ENCODE assay signal across 8 mouse cellular contexts in the genomic region with DNA sequence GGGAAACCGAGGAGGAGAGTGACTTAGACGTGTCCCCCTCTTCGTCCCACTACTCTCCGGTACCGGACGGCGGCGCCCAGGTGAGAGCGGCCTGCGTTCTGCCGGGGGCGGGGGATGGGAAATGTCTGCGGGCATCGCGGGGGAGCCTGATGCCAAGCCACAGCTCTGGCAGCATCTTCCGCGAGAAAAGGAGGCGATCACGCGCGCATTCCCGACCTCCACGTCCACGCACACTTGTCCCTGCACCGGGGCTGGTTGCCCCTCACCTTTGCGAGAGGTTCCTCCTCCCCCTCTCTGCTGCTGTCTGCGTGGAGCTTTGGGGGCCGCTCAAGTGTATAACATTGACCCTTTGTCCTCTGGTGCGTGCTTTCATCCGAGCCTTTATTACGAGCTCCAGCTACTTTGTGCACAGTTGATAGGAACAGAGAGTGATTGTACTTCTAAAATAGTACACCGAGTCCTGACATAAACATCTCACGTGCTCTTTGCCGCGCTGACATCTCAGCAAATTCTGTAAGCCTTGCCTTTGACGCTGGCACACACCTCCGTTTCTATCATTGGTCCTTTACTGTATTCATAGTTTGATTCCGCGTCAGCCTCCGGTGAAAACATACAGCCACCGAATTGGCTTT. TPM values are rescaled to one million over a fixed set of nuclear protein-coding genes. Genes with fewer than 3 reads are reported as not detected.
DNase-seq lines count a peak whose midpoint lies in the region; ATAC-seq and TF ChIP-seq lines count a peak whose summit lies in the region.

No protein-coding gene starts in this region.

- no peaks in the 10 kb centered on the region for H3K27me3 ChIP-seq in testis, adult 2 months (ENCODE audit: control insufficient read depth, insufficient read depth, low read length)
- no peaks in the 10 kb centered on the region for H3K27me3 ChIP-seq in heart, embryonic 15.5 days
- no peaks in the 10 kb centered on the region for H3K27me3 ChIP-seq in limb, embryonic 11.5 days (ENCODE audit: control insufficient read depth, insufficient read depth, low read length)

- TF ChIP-seq POLR2A in testis, adult 2 months (IDR thresholded peaks at IDR 0.05; ENCODE audit: control insufficient read depth, low read depth, low read length), result no peak; the same call in 1 of the 2 replicates

- no peak for TF ChIP-seq CTCF in testis, adult 2 months (IDR thresholded peaks at IDR 0.05; ENCODE audit: control insufficient read depth, insufficient read depth, insufficient replicate concordance, low read depth, low read length)

- no peaks in the 10 kb centered on the region for H3K9me3 ChIP-seq in heart, embryonic 15.5 days (replicated peaks)
- H3K9me3 ChIP-seq in limb, embryonic 11.5 days (ENCODE audit: control insufficient read depth, low read length), result no peaks in the 10 kb centered on the region

- peak overlapping the region; percentile 98 for H3K4me3 ChIP-seq in testis, adult 2 months (ENCODE audit: control insufficient read depth, low read depth, low read length)
- H3K4me3 ChIP-seq in heart, embryonic 15.5 days, result peak overlapping the region; percentile 77
- peak overlapping the region; percentile 62 for H3K4me3 ChIP-seq in limb, embryonic 11.5 days (ENCODE audit: low read depth, low read length)

- peaks cover 3% of the 10 kb centered on the region; the same call in 1 of the 2 replicates for H3K36me3 ChIP-seq in testis, adult 2 months (ENCODE audit: control insufficient read depth, insufficient read depth, low read length)
- peaks cover 15% of the 10 kb centered on the region for H3K36me3 ChIP-seq in heart, embryonic 15.5 days
- H3K36me3 ChIP-seq in limb, embryonic 11.5 days (ENCODE audit: control insufficient read depth, insufficient read depth, low read length), result peaks cover 8% of the 10 kb centered on the region; the same call in 1 of the 2 replicates

- H3K27ac ChIP-seq in testis, adult 2 months (ENCODE audit: control insufficient read depth, insufficient read depth, low read depth, low read length), result peak overlapping the region; percentile 95
- peak overlapping the region; percentile 95 for H3K27ac ChIP-seq in heart, embryonic 15.5 days
- peak overlapping the region; percentile 49; the same call in 1 of the 2 replicates for H3K27ac ChIP-seq in limb, embryonic 11.5 days (replicated peaks; ENCODE audit: low read depth, low read length)

- H3K4me1 ChIP-seq in testis, adult 2 months (ENCODE audit: control insufficient read depth, insufficient read depth, low read length), result peaks cover 3% of the 10 kb centered on the region; the same call in 1 of the 2 replicates
- H3K4me1 ChIP-seq in heart, embryonic 15.5 days (replicated peaks), result peaks cover 27% of the 10 kb centered on the region
- 0 out of 2 replicates have a peak, but pooled peaks cover 2% of the 10 kb centered on the region for H3K4me1 ChIP-seq in limb, embryonic 11.5 days (ENCODE audit: control insufficient read depth, insufficient read depth, low read length)

- H3K4me2 ChIP-seq in heart, embryonic 15.5 days, result peak overlapping the region; percentile 66
- H3K4me2 ChIP-seq in limb, embryonic 11.5 days (ENCODE audit: low read depth, severe bottlenecking), result peak overlapping the region; percentile 47

- under 1% methylated on average over 30 of the region's 41 CpGs for WGBS in heart, embryonic 15.5 days
- 2% methylated on average over 41 of the region's 41 CpGs for WGBS in limb, embryonic 11.5 days

- no peak for DNase-seq in testis, postnatal 10 days (ENCODE audit: low spot score)
- peak; percentile 45 for DNase-seq in c-Kit-positive CD71-positive TER-119-positive erythroid progenitor cells, embryonic 14.5 days (ENCODE audit: low spot score)
- peak; percentile 53 for DNase-seq in limb, embryonic 11.5 days (ENCODE audit: low spot score)
- no peak for DNase-seq in ovary, postnatal 36 days (ENCODE audit: low spot score)
- no peak for DNase-seq in gastrocnemius, postnatal 25 days

- ATAC-seq in heart, embryonic 15.5 days (replicated peaks; ENCODE audit: insufficient number of reproducible peaks, insufficient read depth, low FRiP score, low read depth), result peak; percentile 70
- peak; percentile 72; the same call in 1 of the 2 replicates for ATAC-seq in limb, embryonic 11.5 days (ENCODE audit: insufficient number of reproducible peaks, low FRiP score, low TSS enrichment, low read depth)
- ATAC-seq in monocyte, adult 5-6 weeks (replicated peaks; ENCODE audit: insufficient number of reproducible peaks, low FRiP score, low TSS enrichment, poor library complexity, severe bottlenecking), result peak; percentile 24; the same call in 1 of the 2 replicates

- peak overlapping the region; percentile 85 for H3K9ac ChIP-seq in heart, embryonic 15.5 days
- peak overlapping the region; percentile 87 for H3K9ac ChIP-seq in limb, embryonic 11.5 days (ENCODE audit: low read length)

RNA-seq across cellular contexts. Expression of a gene that starts 0.6 kb away (rescaled TPM):
- polyA plus RNA-seq in testis, adult 2 months (2012; rRNA removed), result 19.9 and 26.8 TPM in 2 replicates
- 41.3 and 44.8 TPM in 2 replicates for polyA plus RNA-seq in heart, embryonic 15.5 days (2015; fragmentation: Nextera tagmentation; extraction: Ambion mirVana)
- 43.9 and 49.9 TPM in 2 replicates for polyA plus RNA-seq in limb, embryonic 11.5 days (2014; fragmentation: Nextera tagmentation; extraction: Ambion mirVana)
- 41.7 to 93.1 TPM (median 56.3 TPM) in 3 replicates for total RNA-seq in monocyte, adult 5-6 weeks (2017)
- total RNA-seq in gastrocnemius, postnatal 25 days (2021), result 10 to 100 TPM; 35.7 to 41.4 TPM

RNA-seq across cellular contexts. Expression of a gene that starts 23.1 kb away (rescaled TPM):
- 190 and 233 TPM in 2 replicates for polyA plus RNA-seq in testis, adult 2 months (2012; rRNA removed)
- 7.9 and 11.4 TPM in 2 replicates for polyA plus RNA-seq in heart, embryonic 15.5 days (2015; fragmentation: Nextera tagmentation; extraction: Ambion mirVana)
- polyA plus RNA-seq in limb, embryonic 11.5 days (2014; fragmentation: Nextera tagmentation; extraction: Ambion mirVana), result 0.11 and 0.37 TPM in 2 replicates
- 1.2 to 4.4 TPM (median 1.6 TPM) in 3 replicates for total RNA-seq in monocyte, adult 5-6 weeks (2017)
- under 1 TPM; 0.56 to 0.67 TPM for total RNA-seq in gastrocnemius, postnatal 25 days (2021)

RNA-seq across cellular contexts. Expression of a gene that starts 27.0 kb away (rescaled TPM):
- polyA plus RNA-seq in testis, adult 2 months (2012; rRNA removed), result 29.3 and 30.2 TPM in 2 replicates
- polyA plus RNA-seq in heart, embryonic 15.5 days (2015; fragmentation: Nextera tagmentation; extraction: Ambion mirVana), result 7.1 and 8.5 TPM in 2 replicates
- polyA plus RNA-seq in limb, embryonic 11.5 days (2014; fragmentation: Nextera tagmentation; extraction: Ambion mirVana), result 5.2 and 7.3 TPM in 2 replicates
- total RNA-seq in monocyte, adult 5-6 weeks (2017), result 6.7 to 12.2 TPM (median 11.9 TPM) in 3 replicates
- total RNA-seq in gastrocnemius, postnatal 25 days (2021), result 1 to 10 TPM; 1.5 to 2.0 TPM

RNA-seq across cellular contexts. Expression of a gene that starts 57.1 kb away (rescaled TPM):
- polyA plus RNA-seq in testis, adult 2 months (2012; rRNA removed), result 13.2 and 13.6 TPM in 2 replicates
- 87.6 and 87.7 TPM in 2 replicates for polyA plus RNA-seq in heart, embryonic 15.5 days (2015; fragmentation: Nextera tagmentation; extraction: Ambion mirVana)
- 87.3 and 87.8 TPM in 2 replicates for polyA plus RNA-seq in limb, embryonic 11.5 days (2014; fragmentation: Nextera tagmentation; extraction: Ambion mirVana)
- total RNA-seq in monocyte, adult 5-6 weeks (2017), result 25.3 to 47.3 TPM (median 27.9 TPM) in 3 replicates
- 10 to 100 TPM; 53.8 to 55.3 TPM for total RNA-seq in gastrocnemius, postnatal 25 days (2021)

Comparison
In these comparisons a context has a peak if more than half of its experiments do, and no peak if none do; other contexts are left out.
1. DNase-seq: peak in c-Kit-positive CD71-positive TER-119-positive erythroid progenitor cells, embryonic 14.5 days (single experiment) and limb, embryonic 11.5 days (single experiment); none in testis, postnatal 10 days (single experiment), ovary, postnatal 36 days (single experiment) and gastrocnemius, postnatal 25 days (single experiment).
2. RNA of a gene that starts 23.1 kb away (polyA plus RNA-seq): 190 to 233 TPM in testis, adult 2 months; 7.9 to 11.4 TPM in heart, embryonic 15.5 days and 0.11 to 0.37 TPM in limb, embryonic 11.5 days; every median in the first group is over 10 times any median in the second.
3. Peak in every context shown above with its lines, with median percentiles within 50 percentile points of each other: H3K27ac ChIP-seq, H3K4me3 ChIP-seq and ATAC-seq.